In genomic region chr19:42125501-42126218, GRCm38 (mm10) we compare ENCODE assay signal across 20 mouse cellular contexts. TPM values are rescaled to one million over a fixed set of nuclear protein-coding genes. Genes with fewer than 3 reads are reported as not detected.
DNase-seq lines count a peak whose midpoint lies in the region; ATAC-seq and TF ChIP-seq lines count a peak whose summit lies in the region.
"Had no signal": no experiment of that assay in that cellular context is flagged by ENCODE, and none has a peak within 500 bp of the region (broad histone marks: within the 10 kb centered on the region; RNA-seq: fewer than 3 reads in every experiment).

No protein-coding gene starts in this region.

- H3K4me2 ChIP-seq in heart, embryonic 11.5 days = peak overlapping the region; percentile 23; the same call in 1 of the 2 replicates
- 0 out of 2 replicates have a peak overlapping the region, but pooled peaks have one; percentile 2 for H3K4me2 ChIP-seq in lung, embryonic 15.5 days
- peak overlapping the region; percentile 97 for H3K4me2 ChIP-seq in myocyte (ENCODE audit: low read depth)
- H3K4me2 ChIP-seq in hindbrain, postnatal 0 days (ENCODE audit: low read depth, low read length) = no peak overlapping the region
- H3K4me2 ChIP-seq: embryonic facial prominence, embryonic 15.5 days; midbrain, embryonic 12.5 days; neural tube, embryonic 13.5 days had no signal

- 67% methylated on average over 11 of the region's 11 CpGs for WGBS in heart, embryonic 11.5 days (ENCODE audit: insufficient replicate concordance)
- WGBS in lung, embryonic 15.5 days = 81% methylated on average over 11 of the region's 11 CpGs
- 63% methylated on average over 11 of the region's 11 CpGs for WGBS in lung, adult 2 months
- 75% methylated on average over 11 of the region's 11 CpGs for WGBS in hindbrain, postnatal 0 days

- no peak for DNase-seq in heart, adult 18-20 months
- no peak for DNase-seq in lung, adult 2 months
- DNase-seq in ES-E14 (ENCODE audit: low read depth, low spot score) = no peak
- no peak for DNase-seq in hindbrain, postnatal 0 days (ENCODE audit: low spot score)
- DNase-seq: cerebellum, adult 18-20 months; cerebellum, postnatal 36 days; gastrocnemius, adult 2 months; kidney, adult 18-20 months; kidney, postnatal 10 days; left cerebral cortex, postnatal 4 days; liver; thymus, postnatal 25 days had no signal

- no peaks in the 10 kb centered on the region for H3K9me3 ChIP-seq in heart, embryonic 11.5 days (replicated peaks; ENCODE audit: control insufficient read depth, low read length)
- no peaks in the 10 kb centered on the region for H3K9me3 ChIP-seq in lung, embryonic 15.5 days
- no peaks in the 10 kb centered on the region for H3K9me3 ChIP-seq in ES-E14 (ENCODE audit: control insufficient read depth, insufficient read depth, low read depth, low read length)
- no peaks in the 10 kb centered on the region for H3K9me3 ChIP-seq in hindbrain, postnatal 0 days (ENCODE audit: low read length)
- H3K9me3 ChIP-seq: embryonic facial prominence, embryonic 15.5 days; G1E; midbrain, embryonic 12.5 days; neural tube, embryonic 13.5 days had no signal

- TF ChIP-seq CTCF in lung, adult 2 months (IDR thresholded peaks at IDR 0.05; ENCODE audit: insufficient read depth, low read length) = no peak
- TF ChIP-seq CTCF in hindbrain, postnatal 0 days (IDR thresholded peaks at IDR 0.05; ENCODE audit: low read depth) = no peak

- H3ac ChIP-seq in myocyte (ENCODE audit: control insufficient read depth, insufficient read length) = no peak overlapping the region

- no peak overlapping the region for H3K27ac ChIP-seq in heart, embryonic 11.5 days (ENCODE audit: low read depth, low read length)
- H3K27ac ChIP-seq in lung, embryonic 15.5 days = 0 out of 2 replicates have a peak overlapping the region, but pooled peaks have one; percentile 96
- H3K27ac ChIP-seq in ES-E14 (ENCODE audit: insufficient read depth, low read depth, low read length, poor library complexity, severe bottlenecking) = no peak overlapping the region
- H3K27ac ChIP-seq in hindbrain, postnatal 0 days = no peak overlapping the region
- H3K27ac ChIP-seq: embryonic facial prominence, embryonic 15.5 days; gastrocnemius, adult 2 months; macrophage; midbrain, embryonic 12.5 days; neural tube, embryonic 13.5 days had no signal

- in situ Hi-C loops in ES-E14 (cut with MboI; ENCODE audit: low sequenced_read_pairs in 2 of 2, unreplicated experiment in 2 of 2) = no loop called here

- no peak for TF ChIP-seq POLR2A in lung, adult 2 months (IDR thresholded peaks at IDR 0.05; ENCODE audit: borderline replicate concordance, extremely low read depth, low read depth, low read length)
- TF ChIP-seq POLR2A in myocyte (IDR thresholded peaks at IDR 0.05; ENCODE audit: insufficient read length, low read depth) = no peak

- peaks cover 27% of the 10 kb centered on the region for H3K4me1 ChIP-seq in heart, embryonic 11.5 days (ENCODE audit: control insufficient read depth, insufficient read depth, low read length)
- peaks cover 45% of the 10 kb centered on the region for H3K4me1 ChIP-seq in lung, embryonic 15.5 days
- H3K4me1 ChIP-seq in lung, adult 2 months (ENCODE audit: control insufficient read depth, insufficient read depth, low read length) = peaks cover 13% of the 10 kb centered on the region
- peaks cover 16 to 22% of the 10 kb centered on the region in 2 experiments for H3K4me1 ChIP-seq in ES-E14 (ENCODE audit: control insufficient read depth in 2 of 2, insufficient read depth in 2 of 2, low read length in 2 of 2, poor library complexity in 1 of 2)
- peaks cover 19% of the 10 kb centered on the region for H3K4me1 ChIP-seq in hindbrain, postnatal 0 days (ENCODE audit: insufficient read depth, low read length)

- no peak for ATAC-seq in heart, embryonic 11.5 days (replicated peaks; ENCODE audit: insufficient number of reproducible peaks, low FRiP score, low TSS enrichment)
- no peak for ATAC-seq in lung, embryonic 15.5 days (ENCODE audit: borderline replicate concordance, extremely low read depth, low FRiP score, low TSS enrichment)
- ATAC-seq in hindbrain, postnatal 0 days = no peak

- peaks cover 32% of the 10 kb centered on the region for H3K79me2 ChIP-seq in myocyte (ENCODE audit: control insufficient read depth, insufficient read depth)

- peaks cover 11% of the 10 kb centered on the region for H3K36me3 ChIP-seq in heart, embryonic 11.5 days (ENCODE audit: control insufficient read depth, insufficient read depth, low read length)
- H3K36me3 ChIP-seq in lung, embryonic 15.5 days = peaks cover 42% of the 10 kb centered on the region
- H3K36me3 ChIP-seq in ES-E14 (ENCODE audit: control insufficient read depth, insufficient read depth, low read length, poor library complexity, severe bottlenecking) (peaks cover 37% of the 10 kb centered on the region), myocyte (ENCODE audit: control insufficient read depth, insufficient read depth) (peaks cover 32% of the 10 kb centered on the region)
- H3K36me3 ChIP-seq in hindbrain, postnatal 0 days (ENCODE audit: insufficient read depth, low read length) = peaks cover 18% of the 10 kb centered on the region; the same call in 1 of the 2 replicates

- H3K4me3 ChIP-seq in heart, embryonic 11.5 days (ENCODE audit: low read depth, low read length) = no peak overlapping the region
- H3K4me3 ChIP-seq in lung, embryonic 15.5 days = no peak overlapping the region
- no peak overlapping the region for H3K4me3 ChIP-seq in lung, adult 2 months (replicated peaks; ENCODE audit: extremely low read depth, low read depth, low read length)
- H3K4me3 ChIP-seq in ES-E14 (ENCODE audit: insufficient read depth in 1 of 2, low read depth in 1 of 2, low read length in 2 of 2, poor library complexity in 1 of 2, severe bottlenecking in 1 of 2) = no peak overlapping the region
- peak overlapping the region; percentile 74 for H3K4me3 ChIP-seq in myocyte
- H3K4me3 ChIP-seq in hindbrain, postnatal 0 days (ENCODE audit: low read length) = no peak overlapping the region
- H3K4me3 ChIP-seq: embryonic facial prominence, embryonic 15.5 days; gastrocnemius, adult 2 months; midbrain, embryonic 12.5 days; neural tube, embryonic 13.5 days had no signal

- H3K27me3 ChIP-seq in heart, embryonic 11.5 days (ENCODE audit: control insufficient read depth, insufficient read depth, low read length) = no peaks in the 10 kb centered on the region
- no peaks in the 10 kb centered on the region for H3K27me3 ChIP-seq in lung, embryonic 15.5 days
- no peaks in the 10 kb centered on the region for H3K27me3 ChIP-seq in myocyte (ENCODE audit: control insufficient read depth, insufficient read depth, insufficient read length)
- H3K27me3 ChIP-seq in hindbrain, postnatal 0 days (ENCODE audit: insufficient read depth, low read length) = no peaks in the 10 kb centered on the region
- H3K27me3 ChIP-seq: embryonic facial prominence, embryonic 15.5 days had no signal

- H3K9ac ChIP-seq in heart, embryonic 11.5 days (ENCODE audit: low read depth, low read length) = no peak overlapping the region
- no peak overlapping the region for H3K9ac ChIP-seq in lung, embryonic 15.5 days
- peak overlapping the region; percentile 10; the same call in 1 of the 2 replicates for H3K9ac ChIP-seq in ES-E14 (ENCODE audit: insufficient read depth, low read depth, low read length, poor library complexity, severe bottlenecking)
- no peak overlapping the region for H3K9ac ChIP-seq in hindbrain, postnatal 0 days (replicated peaks; ENCODE audit: low read length)
- H3K9ac ChIP-seq: embryonic facial prominence, embryonic 15.5 days; midbrain, embryonic 12.5 days; neural tube, embryonic 13.5 days had no signal

RNA-seq across cellular contexts. Expression of gene Avpi1, which starts 3.2 kb away (rescaled TPM):
- 29.5 and 31.1 TPM in 2 replicates for polyA plus RNA-seq in heart, embryonic 11.5 days (2014; fragmentation: Nextera tagmentation; extraction: Ambion mirVana)
- 10 to 100 TPM; 10.1 to 12.4 TPM for total RNA-seq in heart, adult 18-20 months (2021)
- polyA plus RNA-seq in lung, embryonic 15.5 days (2015; fragmentation: Nextera tagmentation; extraction: Ambion mirVana) = 64.3 and 64.4 TPM in 2 replicates
- polyA plus RNA-seq in lung, adult 2 months (2012; rRNA removed) = 46.8 and 69.6 TPM in 2 replicates
- 98.8 and 99.2 TPM in 2 replicates for total RNA-seq in ES-E14 (2012; rRNA removed)
- polyA plus RNA-seq in myocyte (2012; fragmentation: generic; extraction: Trizol) = 128 TPM
- 13.5 and 23.7 TPM in 2 replicates for total RNA-seq in hindbrain, postnatal 0 days (2014; rRNA removed)
- 16.4 and 18.0 TPM in 2 replicates for polyA plus RNA-seq in hindbrain, postnatal 0 days (2015; fragmentation: Nextera tagmentation; extraction: Ambion mirVana)

RNA-seq across cellular contexts. Expression of gene Marveld1, which starts 21.5 kb away (rescaled TPM):
- polyA plus RNA-seq in heart, embryonic 11.5 days (2014; fragmentation: Nextera tagmentation; extraction: Ambion mirVana) = 13.9 and 14.4 TPM in 2 replicates
- 10 to 100 TPM; 19.1 to 21.1 TPM for total RNA-seq in heart, adult 18-20 months (2021)
- polyA plus RNA-seq in lung, embryonic 15.5 days (2015; fragmentation: Nextera tagmentation; extraction: Ambion mirVana) = 17.1 and 21.0 TPM in 2 replicates
- polyA plus RNA-seq in lung, adult 2 months (2012; rRNA removed) = 215 and 250 TPM in 2 replicates
- total RNA-seq in ES-E14 (2012; rRNA removed) = 39.8 and 56.3 TPM in 2 replicates
- 36.1 TPM for polyA plus RNA-seq in myocyte (2012; fragmentation: generic; extraction: Trizol)
- 14.0 and 16.5 TPM in 2 replicates for total RNA-seq in hindbrain, postnatal 0 days (2014; rRNA removed)
- 2.8 and 3.2 TPM in 2 replicates for polyA plus RNA-seq in hindbrain, postnatal 0 days (2015; fragmentation: Nextera tagmentation; extraction: Ambion mirVana)
- polyA plus RNA-seq: G1E had no signal

RNA-seq across cellular contexts. Expression of gene Pi4k2a, which starts 35.4 kb away (rescaled TPM):
- 14.6 and 16.3 TPM in 2 replicates for polyA plus RNA-seq in heart, embryonic 11.5 days (2014; fragmentation: Nextera tagmentation; extraction: Ambion mirVana)
- total RNA-seq in heart, adult 18-20 months (2021) = 10 to 100 TPM; 18.2 to 19.3 TPM
- polyA plus RNA-seq in lung, embryonic 15.5 days (2015; fragmentation: Nextera tagmentation; extraction: Ambion mirVana) = 21.7 and 26.1 TPM in 2 replicates
- 29.1 and 34.8 TPM in 2 replicates for polyA plus RNA-seq in lung, adult 2 months (2012; rRNA removed)
- 23.2 and 23.4 TPM in 2 replicates for total RNA-seq in ES-E14 (2012; rRNA removed)
- 37.5 TPM for polyA plus RNA-seq in myocyte (2012; fragmentation: generic; extraction: Trizol)
- total RNA-seq in hindbrain, postnatal 0 days (2014; rRNA removed) = 18.3 and 21.7 TPM in 2 replicates
- polyA plus RNA-seq in hindbrain, postnatal 0 days (2015; fragmentation: Nextera tagmentation; extraction: Ambion mirVana) = 33.9 and 36.4 TPM in 2 replicates

RNA-seq across cellular contexts. Expression of gene Zfyve27, which starts 38.1 kb away (rescaled TPM):
- 11.6 and 13.5 TPM in 2 replicates for polyA plus RNA-seq in heart, embryonic 11.5 days (2014; fragmentation: Nextera tagmentation; extraction: Ambion mirVana)
- 10 to 100 TPM; 17.3 to 21.3 TPM for total RNA-seq in heart, adult 18-20 months (2021)
- 23.3 and 28.2 TPM in 2 replicates for polyA plus RNA-seq in lung, embryonic 15.5 days (2015; fragmentation: Nextera tagmentation; extraction: Ambion mirVana)
- 39.3 and 53.9 TPM in 2 replicates for polyA plus RNA-seq in lung, adult 2 months (2012; rRNA removed)
- 45.9 and 78.1 TPM in 2 replicates for total RNA-seq in ES-E14 (2012; rRNA removed)
- 22.4 TPM for polyA plus RNA-seq in myocyte (2012; fragmentation: generic; extraction: Trizol)
- total RNA-seq in hindbrain, postnatal 0 days (2014; rRNA removed) = 90.9 and 95.0 TPM in 2 replicates
- polyA plus RNA-seq in hindbrain, postnatal 0 days (2015; fragmentation: Nextera tagmentation; extraction: Ambion mirVana) = 45.1 and 48.9 TPM in 2 replicates

RNA-seq across cellular contexts. Expression of gene Morn4, which starts 39.5 kb away (rescaled TPM):
- 17.7 and 18.7 TPM in 2 replicates for polyA plus RNA-seq in heart, embryonic 11.5 days (2014; fragmentation: Nextera tagmentation; extraction: Ambion mirVana)
- 1 to 10 TPM; 2.3 to 3.1 TPM for total RNA-seq in heart, adult 18-20 months (2021)
- 21.1 and 22.9 TPM in 2 replicates for polyA plus RNA-seq in lung, embryonic 15.5 days (2015; fragmentation: Nextera tagmentation; extraction: Ambion mirVana)
- polyA plus RNA-seq in lung, adult 2 months (2012; rRNA removed) = 7.1 and 9.0 TPM in 2 replicates
- total RNA-seq in ES-E14 (2012; rRNA removed) = 2.9 and 3.1 TPM in 2 replicates
- polyA plus RNA-seq in myocyte (2012; fragmentation: generic; extraction: Trizol) = 32.3 TPM
- total RNA-seq in hindbrain, postnatal 0 days (2014; rRNA removed) = 42.9 and 48.5 TPM in 2 replicates
- polyA plus RNA-seq in hindbrain, postnatal 0 days (2015; fragmentation: Nextera tagmentation; extraction: Ambion mirVana) = 98.0 and 108 TPM in 2 replicates
